Mouse (Mus musculus) testis, adult 2 months (tissue): Measurements from ENCODE around the gene Dus2.

ENCODE experiments used
- CTCF ChIP-seq: fragments of 200-500 bp; IDR thresholded peaks from 2 replicates; pipeline ENCODE4 v1.5.1; 2012; ENCODE audit warnings: low read depth, mild to moderate bottlenecking, inconsistent platforms, low read length, moderate library complexity; ENCODE audit not compliant: control insufficient read depth, insufficient read depth, insufficient replicate concordance
- POLR2A ChIP-seq: fragments of 200-500 bp; IDR thresholded peaks from 2 replicates; pipeline ENCODE4 v1.6.1; 2012; ENCODE audit warnings: low read depth, mild to moderate bottlenecking, inconsistent platforms, low read length, moderate library complexity; ENCODE audit not compliant: control insufficient read depth

- TF ChIP-seq CTCF (no peak), POLR2A (no peak)
Measured at GRCm38 (mm10) chr8:105975363-105975762, 15.8 kb upstream of the Dus2 start.
